Mouse (Mus musculus) spleen, postnatal 36 days (tissue): ENCODE measurements around the gene Tent4a.

Experiments
- DNase-seq, 2 experiments: peaks; one replicate each; pipeline ENCODE4 v3.0.0; 2022; ENCODE audit warnings: low spot score in 2 of 2, mixed read lengths in 1 of 2

The Tent4a gene

GRCm38 (mm10) chr13:69481026-69481425, 53.4 kb downstream of the Tent4a start:
- DNase-seq = no peak

DNA sequence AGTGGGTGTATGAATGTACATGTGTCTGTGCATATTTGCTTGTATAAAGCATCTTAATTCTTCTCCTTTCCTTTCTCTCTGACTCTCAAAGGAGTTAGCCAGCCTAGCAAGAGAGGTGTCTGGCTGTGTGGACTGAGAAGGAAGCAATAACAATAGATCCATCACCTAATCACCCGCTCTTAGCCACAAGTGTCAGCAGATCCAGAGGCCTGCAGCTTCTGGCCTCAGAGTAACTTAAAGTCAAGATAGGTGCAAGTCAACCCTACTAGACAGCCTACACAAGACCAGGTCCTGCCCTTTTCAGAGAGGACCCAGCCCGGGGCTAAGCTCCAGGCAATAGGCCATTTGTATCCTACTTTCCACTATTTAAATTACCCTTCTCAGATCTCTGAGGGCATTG, 54.5 kb downstream of the Tent4a start:
- no peak for DNase-seq

GRCm38 (mm10) chr13:69478703-69479102, 55.7 kb downstream of the Tent4a start:
- no peak for DNase-seq

- no peak for DNase-seq
These were observed 73.6 kb downstream of the Tent4a start for GRCm38 (mm10) chr13:69460635-69461465.

DNA sequence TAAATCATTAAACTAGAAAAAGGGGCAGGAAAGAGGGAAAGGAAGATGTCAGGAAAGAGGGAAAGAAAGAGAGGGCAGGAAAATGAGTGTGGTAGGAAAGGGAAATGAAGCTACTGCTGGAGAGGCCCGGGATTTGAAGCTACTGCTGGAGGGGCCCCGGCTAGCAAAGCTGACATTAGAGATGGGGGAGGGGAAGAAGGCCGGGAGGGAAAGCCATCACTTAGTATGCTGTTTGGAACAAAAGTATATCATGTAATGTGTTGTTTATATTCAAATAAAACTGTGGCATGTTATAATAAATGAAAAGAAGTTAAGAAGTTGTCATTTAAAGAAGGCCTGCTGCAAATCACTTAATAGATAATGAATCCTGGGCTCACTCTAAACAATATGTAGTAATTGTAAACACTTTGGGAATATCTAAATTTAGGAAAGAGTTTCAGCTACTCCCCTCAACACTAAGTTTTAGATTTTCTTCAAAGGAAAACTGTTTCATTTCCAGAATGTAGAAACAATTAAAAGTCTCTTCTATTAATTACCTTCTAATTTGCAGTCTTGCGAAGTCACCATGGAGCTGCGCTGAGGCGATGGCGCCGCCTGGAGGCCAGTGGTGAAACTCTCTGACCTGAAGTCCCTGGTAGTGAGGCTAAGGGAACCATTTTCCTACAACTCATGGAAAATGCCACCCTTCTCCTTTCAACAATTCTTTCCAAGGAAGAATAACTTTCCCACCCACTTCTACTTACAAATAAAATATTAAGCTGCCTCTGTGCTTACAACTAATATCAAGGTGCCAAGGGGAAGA, 74.6 kb downstream of the Tent4a start:
- DNase-seq = no peak

- no peak for DNase-seq
These were observed 75.5 kb downstream of the Tent4a start for GRCm38 (mm10) chr13:69458891-69459290.

- no peak for DNase-seq
These were observed 76.0 kb downstream of the Tent4a start for GRCm38 (mm10) chr13:69458461-69458860.

GRCm38 (mm10) chr13:69457105-69457504, 77.3 kb downstream of the Tent4a start:
- DNase-seq = no peak

- DNase-seq = no peak
These were observed 77.8 kb downstream of the Tent4a start for GRCm38 (mm10) chr13:69456641-69457040.

- no peak for DNase-seq
These were observed 78.8 kb downstream of the Tent4a start for GRCm38 (mm10) chr13:69455476-69456175.
